Mouse (Mus musculus) E14TG2a.4 (cell line): ENCODE data around the gene Tedc2.

Experiments used
- H3K27me3 ChIP-seq: 2 replicates; pipeline ENCODE4 v1.6.1; 2014; ENCODE audit warnings: low read length, control low read depth; ENCODE audit not compliant: insufficient read depth
- H3K36me3 ChIP-seq: 2 replicates; pipeline ENCODE4 v1.6.1; 2014; ENCODE audit warnings: low read length, control low read depth; ENCODE audit not compliant: insufficient read depth
- H3K4me1 ChIP-seq: replicated peaks from 2 replicates; pipeline ENCODE4 v1.6.1; 2014; ENCODE audit warnings: low read depth, low read length, control low read depth
- H3K4me3 ChIP-seq: replicated peaks from 2 replicates; pipeline ENCODE4 v1.5.1; 2014; ENCODE audit warnings: mild to moderate bottlenecking, low read length
- H3K9me3 ChIP-seq: 2 replicates; pipeline ENCODE4 v1.6.1; 2014; ENCODE audit warnings: low read length, control low read depth
- CTCF ChIP-seq: conservative IDR thresholded peaks from 2 replicates; pipeline ENCODE4 v1.5.1; 2014; ENCODE audit warnings: low read length
- NANOG ChIP-seq: IDR thresholded peaks from 2 replicates; pipeline ENCODE4 v1.6.1; 2014; ENCODE audit warnings: borderline replicate concordance, low read length, mixed read lengths
- POU5F1 ChIP-seq: IDR thresholded peaks from 2 replicates; pipeline ENCODE4 v1.6.1; 2014; ENCODE audit warnings: low read length, borderline replicate concordance

Gene Tedc2

DNA sequence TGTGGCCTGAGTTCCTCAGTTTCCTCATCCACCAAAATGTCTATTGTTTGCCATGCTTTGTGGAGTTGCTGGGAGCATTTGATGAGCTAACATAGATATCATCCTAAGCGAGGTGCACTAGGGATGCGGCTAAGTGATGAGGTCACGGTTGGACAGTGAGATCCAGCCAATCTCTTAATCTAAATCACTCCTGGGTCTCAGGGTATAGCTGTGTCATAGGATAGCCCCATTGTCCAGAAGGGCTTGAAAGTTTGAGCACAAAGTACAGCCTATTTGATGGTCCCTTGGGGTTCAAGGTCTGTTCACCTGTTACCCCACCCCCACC is 10.8 kb downstream of the Tedc2 start:
- Histone ChIP-seq H3K9me3 (no peaks in the 10 kb centered on the region), H3K4me1 (peaks cover 77% of the 10 kb centered on the region), H3K36me3 (peaks cover 7% of the 10 kb centered on the region), H3K27me3 (peaks cover 74% of the 10 kb centered on the region), H3K4me3 (no peak overlapping the region)
- no peak for TF ChIP-seq NANOG
- no peak for TF ChIP-seq POU5F1
- TF ChIP-seq CTCF: no peak

DNA sequence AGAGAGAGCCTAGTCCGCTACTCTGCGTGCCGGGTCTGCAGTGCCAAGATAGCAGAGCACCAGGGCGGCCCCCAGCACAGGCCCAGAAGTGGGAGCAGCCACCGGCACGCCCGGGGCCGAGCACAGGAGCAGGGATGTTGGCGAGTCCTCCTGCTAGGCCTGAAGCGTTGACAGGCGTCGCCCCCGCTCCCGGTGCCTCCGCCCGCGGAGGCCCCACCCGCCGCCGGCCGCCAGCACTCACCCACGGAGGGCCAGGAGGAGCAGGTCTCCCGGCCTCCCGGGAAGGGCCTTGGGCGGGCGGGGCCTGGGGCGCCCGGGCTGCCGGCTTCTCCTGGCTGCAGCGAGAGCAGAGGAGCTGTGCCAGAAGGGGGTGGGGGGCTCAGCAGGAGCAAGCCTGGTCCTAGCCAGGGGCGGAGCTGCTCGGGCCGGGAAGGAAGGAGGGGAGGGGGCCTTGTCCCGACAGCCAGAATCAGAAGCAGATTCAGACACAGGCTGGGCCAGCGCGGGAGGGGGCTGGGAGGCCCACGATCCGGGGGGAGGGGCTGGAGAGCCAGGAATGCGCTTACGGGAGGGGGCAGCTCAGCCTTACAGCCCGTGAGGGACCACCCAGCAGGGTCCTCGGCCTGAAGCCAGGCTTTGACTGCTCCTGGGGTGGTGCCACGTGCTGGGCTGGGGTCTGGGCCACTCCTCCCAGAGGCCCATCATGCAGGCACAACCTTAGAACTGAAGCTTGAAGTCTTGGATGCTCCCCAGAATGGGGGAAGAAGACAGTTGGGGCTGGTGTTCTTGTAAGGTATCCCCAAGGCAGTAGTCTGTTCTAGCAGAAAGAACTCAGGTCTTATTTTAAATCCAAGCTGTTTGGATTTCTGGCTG is 11.4 kb downstream of the Tedc2 start, which contains the start of gene Ntn3:
Gene Ntn3, minus strand, starts transcription at position 489 of the 873 bp plus-strand sequence.
- TF ChIP-seq POU5F1 (no peak), NANOG (no peak), CTCF (no peak)
- H3K4me1 ChIP-seq: peaks cover 83% of the 10 kb centered on the region
- H3K4me3 ChIP-seq: peak within 1 kb of the TSS; percentile 87
- peaks cover 74% of the 10 kb centered on the region for H3K27me3 ChIP-seq
- H3K9me3 ChIP-seq: no peaks in the 10 kb centered on the region
- peaks cover 3% of the 10 kb centered on the region for H3K36me3 ChIP-seq

DNA sequence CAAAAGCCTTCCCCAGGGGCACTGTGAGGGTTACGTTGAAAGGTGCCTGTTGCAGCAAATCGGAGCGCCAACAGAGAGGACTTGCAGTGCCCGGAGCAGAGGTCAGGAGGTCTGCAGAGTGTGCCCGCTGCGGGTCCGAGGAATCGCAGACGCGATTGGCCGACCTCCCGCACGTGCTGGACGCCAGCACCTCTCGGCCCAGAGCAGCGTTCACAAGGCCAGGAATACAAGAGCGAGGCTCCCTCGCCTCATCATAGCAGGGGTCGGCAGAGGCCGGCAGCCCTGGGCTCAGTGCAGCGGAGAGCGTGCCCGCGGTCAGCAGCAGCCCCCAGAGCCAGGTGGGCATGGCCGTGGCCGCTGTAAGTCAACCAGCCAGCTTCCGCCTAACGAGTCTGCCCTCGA is 12.0 kb downstream of the Tedc2 start:
- no peaks in the 10 kb centered on the region for H3K9me3 ChIP-seq
- peaks cover 74% of the 10 kb centered on the region for H3K27me3 ChIP-seq
- H3K4me1 ChIP-seq: peaks cover 88% of the 10 kb centered on the region
- no peaks in the 10 kb centered on the region for H3K36me3 ChIP-seq
- no peak for TF ChIP-seq POU5F1
- TF ChIP-seq CTCF: no peak
- peak overlapping the region; percentile 87 for H3K4me3 ChIP-seq

DNA sequence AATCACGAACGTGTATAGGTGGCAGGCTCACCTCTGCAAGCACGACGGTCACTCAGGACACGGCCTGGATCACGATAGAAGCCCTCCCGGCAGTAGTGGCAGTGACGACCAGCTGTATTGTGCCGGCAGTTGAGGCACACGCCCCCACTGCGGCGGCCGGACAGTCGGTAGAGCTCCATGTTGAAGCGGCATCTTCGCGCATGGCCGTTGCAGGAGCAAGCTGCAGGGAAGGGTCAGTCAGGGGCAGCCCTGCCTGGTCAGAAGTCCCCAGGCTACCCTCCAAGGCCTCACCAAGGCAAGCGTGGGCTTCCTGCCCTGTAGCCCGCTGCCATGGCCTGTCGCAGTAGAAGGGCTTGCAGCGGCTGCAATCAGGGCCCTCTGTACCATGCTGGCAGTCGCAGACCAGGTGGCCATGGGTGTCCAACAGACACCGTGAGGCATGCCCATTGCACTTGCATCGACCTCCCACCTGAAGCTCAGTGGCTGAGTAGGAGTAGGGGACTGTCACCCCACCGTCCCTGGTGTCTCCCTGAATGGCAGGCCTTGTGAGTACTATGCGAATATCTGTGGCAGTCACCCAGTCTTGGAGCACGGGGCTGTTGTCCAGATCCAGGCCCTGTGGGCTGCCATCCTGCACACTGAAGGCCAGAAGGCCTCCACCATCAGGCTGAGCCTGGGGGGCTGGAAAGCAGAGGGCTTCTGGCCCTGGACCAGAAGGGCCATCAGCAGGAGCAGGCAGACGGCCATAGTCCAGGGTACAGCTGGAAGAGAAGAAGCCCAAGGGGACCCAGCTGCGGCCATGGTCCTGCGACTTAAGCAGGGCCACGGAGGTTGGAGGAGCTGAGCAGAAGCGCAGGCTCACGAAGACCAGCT is 12.6 kb downstream of the Tedc2 start:
- no peaks in the 10 kb centered on the region for H3K9me3 ChIP-seq
- H3K4me3 ChIP-seq: peak overlapping the region; percentile 87
- TF ChIP-seq CTCF: no peak
- TF ChIP-seq NANOG: no peak
- TF ChIP-seq POU5F1: no peak
- peaks cover 88% of the 10 kb centered on the region for H3K4me1 ChIP-seq
- H3K27me3 ChIP-seq: peaks cover 71% of the 10 kb centered on the region
- no peaks in the 10 kb centered on the region for H3K36me3 ChIP-seq

DNA sequence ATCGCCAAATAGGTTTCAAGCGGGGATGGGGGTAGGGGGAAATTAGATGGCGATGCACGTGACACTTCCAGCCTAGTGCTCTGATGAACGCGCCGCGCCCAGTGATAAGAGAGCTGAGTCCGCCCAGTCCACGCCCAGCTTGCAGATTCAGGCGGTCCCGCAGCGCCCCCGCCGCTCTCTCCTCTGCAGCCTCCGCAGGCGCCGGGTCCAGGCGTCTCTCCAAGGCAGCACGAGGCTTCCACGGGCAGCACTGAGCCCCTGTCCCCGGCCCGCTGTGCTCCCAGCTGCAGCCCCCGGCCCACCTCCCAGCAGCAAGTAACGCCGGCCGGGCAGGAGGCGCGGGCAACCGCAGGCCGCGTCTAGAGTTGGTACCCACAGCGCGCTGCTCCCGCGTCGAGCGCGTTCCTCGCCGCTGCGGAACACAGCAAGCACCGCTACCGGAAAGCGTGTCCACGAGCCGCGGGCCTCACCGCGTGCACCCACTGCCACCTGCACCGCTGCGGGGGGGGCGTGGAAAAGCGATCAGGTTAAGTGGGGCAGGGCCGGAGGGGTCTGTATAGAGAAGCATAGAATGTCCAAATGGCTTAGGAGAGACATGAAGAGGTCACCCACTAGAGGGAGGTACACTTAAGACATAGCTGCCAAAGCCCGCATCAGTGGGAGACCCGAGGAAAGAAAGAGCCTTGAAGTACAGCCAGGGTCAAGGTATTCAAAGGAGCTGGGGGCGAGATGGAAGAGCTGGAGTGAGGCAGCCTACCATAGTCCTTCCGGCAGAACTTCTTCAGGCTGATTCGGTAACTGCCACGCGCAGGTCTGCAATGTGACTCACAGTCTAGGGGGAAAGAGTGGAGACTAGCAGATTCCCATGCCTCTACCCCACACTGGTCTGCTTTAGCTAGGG is 13.9 kb downstream of the Tedc2 start:
- TF ChIP-seq NANOG (no peak), CTCF (no peak), POU5F1 (no peak)
- Histone ChIP-seq H3K4me3 (peak overlapping the region; percentile 87), H3K4me1 (peaks cover 90% of the 10 kb centered on the region), H3K27me3 (peaks cover 59% of the 10 kb centered on the region), H3K9me3 (no peaks in the 10 kb centered on the region), H3K36me3 (peaks cover 8% of the 10 kb centered on the region; the same call in 1 of the 2 replicates)

DNA sequence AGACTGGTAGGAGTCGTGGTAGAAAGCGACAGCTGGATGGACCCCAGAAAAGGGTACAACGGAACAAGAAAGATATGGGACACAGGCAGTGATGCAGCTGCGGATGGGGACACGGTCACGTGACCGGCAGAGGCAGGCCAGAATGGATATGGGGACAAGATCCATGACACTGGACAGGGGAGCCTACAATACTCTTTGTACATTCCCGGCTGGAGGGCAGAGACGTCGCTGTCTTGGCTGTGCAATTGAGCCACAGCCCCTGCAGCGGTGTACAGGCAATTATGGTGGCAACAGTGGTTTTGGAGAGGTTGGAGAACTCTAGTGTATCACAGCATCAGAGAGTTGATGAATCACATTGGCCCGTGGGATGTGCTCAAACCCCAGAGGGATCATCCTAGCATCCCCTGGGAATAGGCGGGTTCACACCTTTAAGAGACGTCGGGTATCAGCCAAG is 14.7 kb downstream of the Tedc2 start:
- peaks cover 51% of the 10 kb centered on the region for H3K27me3 ChIP-seq
- peaks cover 15% of the 10 kb centered on the region for H3K36me3 ChIP-seq
- no peak for TF ChIP-seq CTCF
- TF ChIP-seq NANOG: no peak
- TF ChIP-seq POU5F1: no peak
- peaks cover 90% of the 10 kb centered on the region for H3K4me1 ChIP-seq
- no peaks in the 10 kb centered on the region for H3K9me3 ChIP-seq
- H3K4me3 ChIP-seq: peak overlapping the region; percentile 87

DNA sequence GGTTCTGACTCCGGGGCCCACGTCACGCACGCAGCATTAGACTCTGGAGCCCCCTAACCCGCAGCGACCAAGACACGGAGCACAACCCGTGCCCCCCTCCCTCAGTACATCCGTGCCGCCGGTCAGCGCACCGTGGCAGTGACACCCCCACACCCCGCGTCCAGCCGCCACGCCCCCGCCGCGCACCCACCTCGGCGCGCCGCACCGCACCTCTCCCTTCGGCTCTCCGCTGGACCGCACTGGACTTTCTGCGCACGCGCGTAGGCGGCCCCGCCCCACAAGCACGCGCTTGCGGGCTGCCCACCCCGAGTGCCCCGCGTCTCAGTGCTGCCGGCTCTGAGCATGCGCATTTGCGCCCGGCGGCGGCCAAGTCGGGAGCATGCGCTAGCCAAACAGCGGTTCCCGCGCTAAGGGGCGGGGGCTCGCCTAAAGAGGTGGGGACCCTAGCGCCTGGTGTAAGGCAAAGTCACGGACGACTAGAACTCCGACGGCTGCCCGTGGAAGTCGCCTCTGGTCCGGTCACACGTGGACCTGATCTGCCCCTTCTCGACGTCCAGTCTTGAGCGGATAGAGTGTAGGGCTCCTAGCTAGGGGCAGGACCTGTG is 15.3 kb downstream of the Tedc2 start, which contains the start of gene Tbc1d24:
Gene Tbc1d24, minus strand, starts transcription at position 279 of the 605 bp plus-strand sequence.
- Histone ChIP-seq H3K27me3 (peaks cover 46% of the 10 kb centered on the region), H3K36me3 (peaks cover 21% of the 10 kb centered on the region), H3K4me1 (peaks cover 90% of the 10 kb centered on the region), H3K4me3 (peak within 1 kb of the TSS; percentile 87), H3K9me3 (no peaks in the 10 kb centered on the region)
- TF ChIP-seq NANOG: no peak
- TF ChIP-seq POU5F1: no peak
- no peak for TF ChIP-seq CTCF

DNA sequence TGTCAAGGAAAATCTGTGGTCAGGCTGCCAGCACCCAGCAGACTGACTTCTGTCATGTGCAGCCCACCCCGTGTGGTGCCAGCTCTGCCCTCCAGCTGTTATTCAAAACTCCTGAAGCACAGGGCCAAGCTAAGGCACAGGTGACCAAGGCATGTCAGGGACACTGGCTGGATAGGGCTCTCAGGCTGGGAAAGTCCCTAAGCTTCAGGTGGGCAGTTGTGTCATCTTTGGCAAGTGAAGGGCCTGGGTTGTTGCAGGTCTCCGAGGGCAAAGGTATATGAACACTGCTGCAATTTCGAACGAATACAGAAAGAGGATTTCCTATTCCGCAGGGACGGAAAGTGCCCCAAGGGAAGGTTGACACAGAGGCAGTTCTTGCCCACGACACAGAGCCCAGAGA is 15.8 kb downstream of the Tedc2 start:
- no peaks in the 10 kb centered on the region for H3K9me3 ChIP-seq
- TF ChIP-seq POU5F1 (no peak), CTCF (no peak), NANOG (no peak)
- peaks cover 90% of the 10 kb centered on the region for H3K4me1 ChIP-seq
- peaks cover 22% of the 10 kb centered on the region for H3K36me3 ChIP-seq
- peaks cover 40% of the 10 kb centered on the region for H3K27me3 ChIP-seq
- H3K4me3 ChIP-seq: peak overlapping the region; percentile 87
